Mouse (Mus musculus) layer of hippocampus, adult 9-10 months (tissue): ENCODE results near the gene Inpp4b.

Experiments
- DNase-seq: peaks from one replicate; pipeline ENCODE4 v3.0.0; 2022; ENCODE audit warnings: low spot score

Inpp4b gene

GRCm38 (mm10) chr8:81731332-81731731 lies 389.0 kb downstream of the Inpp4b start:
- no peak for DNase-seq

- no peak for DNase-seq
Measured at GRCm38 (mm10) chr8:81735655-81736054, 393.3 kb downstream of the Inpp4b start.

- DNase-seq = no peak
Measured at GRCm38 (mm10) chr8:81736103-81736502, 393.7 kb downstream of the Inpp4b start.

DNA sequence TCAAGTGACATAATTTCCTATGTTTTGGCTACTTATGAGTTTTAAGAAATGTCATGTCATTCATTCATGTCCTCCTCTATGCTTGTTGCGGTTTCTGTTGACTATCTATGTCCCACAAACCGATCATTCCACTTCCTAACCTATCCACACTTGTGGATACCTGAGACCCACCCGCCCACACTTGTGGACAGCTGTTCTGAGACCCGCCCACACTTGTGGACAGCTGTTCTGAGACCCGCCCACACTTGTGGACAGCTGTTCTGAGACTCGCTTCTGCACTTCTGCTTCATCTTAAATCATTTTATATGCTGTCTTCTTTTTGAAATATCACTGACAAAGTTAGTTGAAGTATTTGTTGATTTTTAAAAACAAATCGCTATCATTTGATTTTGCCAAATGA lies 400.2 kb downstream of the Inpp4b start:
- DNase-seq = no peak

DNA sequence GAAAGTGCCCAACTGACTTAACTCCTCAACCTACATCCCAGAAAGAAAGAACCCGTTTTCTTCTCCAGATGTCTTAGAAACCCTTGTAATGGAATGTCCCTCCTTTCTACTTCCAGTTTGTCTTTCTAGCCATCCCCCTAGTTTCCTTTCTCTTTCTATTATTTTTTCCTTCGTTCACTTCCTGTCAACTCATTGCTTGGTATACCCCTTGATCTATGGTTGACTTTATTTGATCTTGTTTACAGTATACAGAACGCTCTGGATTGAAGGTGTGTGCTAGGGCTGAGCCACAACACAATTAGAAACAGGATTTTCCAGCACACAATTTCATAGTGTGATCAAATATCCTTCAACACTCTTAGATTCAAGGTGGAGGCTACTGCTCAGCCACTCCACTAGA lies 400.7 kb downstream of the Inpp4b start:
- no peak for DNase-seq

DNA sequence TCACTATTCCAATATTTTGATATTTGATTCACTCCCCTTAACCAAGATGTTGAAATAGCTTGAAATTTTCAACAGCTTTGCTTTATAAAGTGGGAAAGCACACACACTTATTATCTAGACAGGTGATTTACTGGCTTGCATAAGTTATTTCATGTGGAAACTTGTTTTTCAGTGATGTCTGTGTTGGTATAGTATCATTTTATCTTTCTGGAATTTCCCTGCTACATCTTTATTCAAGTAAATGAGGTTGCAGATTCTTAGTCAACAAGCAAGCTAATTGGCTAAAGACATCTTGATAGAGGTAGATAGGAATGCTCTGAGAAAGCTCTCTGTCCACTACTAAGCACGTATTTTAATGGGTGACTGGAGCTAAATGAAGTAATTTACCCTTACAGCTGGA lies 403.1 kb downstream of the Inpp4b start:
- no peak for DNase-seq

GRCm38 (mm10) chr8:81751159-81751558 lies 408.8 kb downstream of the Inpp4b start:
- no peak for DNase-seq

DNA sequence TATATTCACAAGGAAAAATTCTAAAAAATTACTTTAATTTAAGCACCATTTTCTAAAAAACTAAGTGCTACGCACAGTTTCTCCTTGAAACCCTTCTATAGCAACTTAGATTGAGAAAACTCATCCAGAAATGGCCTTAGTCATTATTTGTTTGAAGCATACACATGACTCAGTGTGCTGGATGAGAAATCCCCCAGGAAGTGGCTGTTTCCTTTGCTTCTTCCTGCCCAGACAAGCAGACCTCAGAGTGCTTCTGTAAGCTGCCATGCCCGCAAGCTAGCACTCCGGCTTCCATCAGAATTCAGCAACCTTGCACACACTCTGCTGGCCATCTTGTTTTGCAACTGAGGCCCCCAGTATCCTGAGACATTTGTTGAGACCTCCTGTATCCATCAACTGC lies 414.3 kb downstream of the Inpp4b start:
- DNase-seq = no peak

DNA sequence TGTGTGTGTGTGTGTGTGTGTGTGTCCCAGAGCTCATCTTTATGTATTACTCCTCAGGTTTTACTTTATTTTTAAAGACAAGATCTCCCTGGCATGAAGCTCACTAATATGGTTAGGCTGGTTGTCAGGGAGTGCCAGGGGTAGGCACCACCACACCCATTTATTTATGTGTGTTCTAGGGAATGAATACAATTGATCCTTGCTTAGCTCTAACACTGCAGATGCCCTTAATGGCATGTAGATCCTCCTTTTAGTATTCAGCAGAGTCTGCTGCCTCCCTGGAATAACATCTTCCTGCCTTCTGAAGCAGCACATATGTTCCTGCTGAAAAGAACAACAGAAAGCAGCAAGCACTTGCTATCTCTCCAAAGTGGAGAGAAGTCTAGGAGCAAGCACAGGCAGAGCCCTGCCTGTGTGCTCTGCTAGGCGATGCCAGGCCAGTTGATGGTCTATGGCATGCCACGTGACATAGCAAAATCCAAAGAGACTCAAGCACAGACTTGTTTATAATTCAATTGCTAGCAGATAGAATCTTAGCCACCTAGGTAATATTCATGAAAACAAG lies 415.3 kb downstream of the Inpp4b start:
- no peak for DNase-seq

DNA sequence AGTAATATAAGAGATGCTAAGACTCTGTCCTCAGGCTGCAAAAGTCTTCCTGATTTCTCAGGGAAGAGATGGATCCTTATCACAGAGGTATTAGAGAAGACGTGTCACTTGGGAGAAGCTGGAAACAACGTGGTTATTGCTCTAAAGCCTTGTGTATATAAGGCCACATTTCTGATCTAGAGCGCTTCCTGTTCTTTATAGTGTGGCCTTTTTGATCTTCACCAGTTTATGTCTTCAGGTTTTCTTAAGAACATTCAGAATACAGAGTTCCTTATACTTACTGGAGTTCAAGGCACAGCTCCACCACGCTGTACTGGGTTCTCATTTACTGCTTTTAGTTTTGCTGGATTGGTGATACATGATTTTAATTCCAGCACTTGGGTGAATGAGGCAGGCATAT lies 419.1 kb downstream of the Inpp4b start:
- no peak for DNase-seq

- no peak for DNase-seq
Measured at GRCm38 (mm10) chr8:81766033-81766432, 423.7 kb downstream of the Inpp4b start.

GRCm38 (mm10) chr8:81767411-81768312 lies 425.3 kb downstream of the Inpp4b start:
- DNase-seq = no peak

- DNase-seq = no peak
Measured at GRCm38 (mm10) chr8:81768313-81768675, 425.9 kb downstream of the Inpp4b start.

- no peak for DNase-seq
Measured at GRCm38 (mm10) chr8:81768731-81769445, 426.5 kb downstream of the Inpp4b start.

- no peak for DNase-seq
Measured at GRCm38 (mm10) chr8:81770603-81771276, 428.4 kb downstream of the Inpp4b start.

DNA sequence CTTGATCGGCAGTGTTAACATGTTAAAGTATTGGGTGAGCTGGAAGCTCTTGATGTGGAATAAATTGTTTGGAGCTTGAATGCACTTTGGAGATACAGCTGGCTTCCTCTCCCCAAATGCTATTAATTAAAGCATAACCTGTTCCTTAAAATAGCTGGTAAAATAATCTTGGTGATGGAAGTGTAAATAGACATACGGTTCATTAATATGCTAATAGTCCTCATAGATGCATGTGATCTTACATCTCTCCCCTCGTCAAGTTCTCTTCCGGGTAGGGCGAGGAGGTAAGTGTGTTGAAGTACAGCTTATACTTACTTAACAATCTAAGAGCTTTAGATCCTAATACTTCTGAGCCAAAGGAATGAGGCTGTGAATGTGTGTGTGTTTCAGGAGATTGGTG lies 430.5 kb downstream of the Inpp4b start:
- DNase-seq = no peak

- no peak for DNase-seq
Measured at GRCm38 (mm10) chr8:81773305-81773965, 431.1 kb downstream of the Inpp4b start.

- DNase-seq = no peak
Measured at GRCm38 (mm10) chr8:81774010-81774409, 431.7 kb downstream of the Inpp4b start.

GRCm38 (mm10) chr8:81774454-81774853 lies 432.1 kb downstream of the Inpp4b start:
- DNase-seq = no peak

DNA sequence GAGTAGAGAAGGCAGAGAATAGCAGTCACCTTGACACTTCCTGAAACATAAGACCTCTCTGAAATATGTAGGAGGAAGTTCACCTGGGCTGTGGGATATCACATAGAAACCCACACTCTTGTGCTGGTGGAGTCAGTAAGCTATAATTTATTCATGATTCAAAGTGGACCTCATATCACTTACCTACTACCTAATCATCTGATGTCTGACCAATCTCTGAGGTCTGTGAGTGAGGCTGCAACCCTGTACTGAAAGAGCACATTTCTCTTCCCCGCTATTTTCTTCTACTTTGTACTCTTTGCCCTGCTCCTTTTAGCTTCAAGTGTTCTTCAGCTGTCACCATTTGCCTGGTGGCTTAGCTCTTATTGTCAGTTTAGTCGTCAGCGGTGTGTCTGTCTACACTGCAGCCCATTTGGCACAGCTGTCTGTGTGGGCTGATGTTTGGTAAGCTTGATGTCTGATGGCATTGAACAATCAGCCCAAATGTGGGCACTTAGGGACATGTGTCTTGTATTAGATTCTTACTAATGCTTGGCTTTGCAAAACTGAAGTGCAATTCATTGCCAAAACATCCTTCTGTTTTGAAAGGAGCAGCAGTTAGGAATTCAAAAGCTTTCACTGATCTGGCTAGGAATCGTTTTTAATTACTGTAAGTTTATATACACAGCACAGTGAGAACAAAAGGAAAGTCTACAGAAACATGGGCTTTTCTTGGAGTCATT lies 434.3 kb downstream of the Inpp4b start:
- DNase-seq = peak; percentile 41

- no peak for DNase-seq
Measured at GRCm38 (mm10) chr8:81777704-81778103, 435.3 kb downstream of the Inpp4b start.
